Mouse (Mus musculus): ENCODE measurements at regions not wholly inside any gene's neighbourhood (a gene's known extent, or its start where the extent isn't known, plus 50 kb on each side); places are given as distances from the start of the nearest gene placed in this dataset.

DNA sequence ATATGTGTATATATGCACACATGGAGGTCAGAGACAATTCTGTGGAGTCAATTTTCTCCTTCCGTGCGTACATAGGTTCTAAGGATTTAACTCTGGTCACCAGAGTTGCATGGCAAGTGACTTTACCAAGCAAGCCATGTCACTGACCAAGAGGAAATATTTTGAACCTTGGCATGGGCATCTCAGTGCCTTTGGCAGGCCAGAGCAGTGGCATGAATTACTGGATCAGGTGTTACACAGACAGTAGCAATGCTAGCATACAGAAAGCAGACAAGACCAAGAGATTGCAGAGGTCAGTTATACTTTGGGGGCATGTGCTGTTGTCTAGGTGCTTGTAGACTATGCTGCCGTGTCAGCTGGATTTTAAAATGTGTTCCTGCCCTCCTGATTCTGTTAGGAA is 95.2 kb upstream of the Gm5148 start:
- TF ChIP-seq ZMIZ1 (IDR thresholded peaks at IDR 0.05; ENCODE audit: low read depth, low read length) (no peak), RAD21 (IDR thresholded peaks at IDR 0.05; ENCODE audit: low read depth, low read length) (no peak), NELFE (IDR thresholded peaks at IDR 0.05; ENCODE audit: low read depth, low read length) (no peak), POLR2A (IDR thresholded peaks at IDR 0.05; ENCODE audit: control insufficient read depth in 1 of 2, insufficient read depth in 1 of 2, low read depth in 1 of 2, low read length in 2 of 2, poor library complexity in 1 of 2) (no peak), UBTF (IDR thresholded peaks at IDR 0.05; ENCODE audit: borderline replicate concordance, insufficient read depth, low read depth, low read length) (no peak), MEF2A (IDR thresholded peaks at IDR 0.05; ENCODE audit: extremely low read depth, insufficient replicate concordance, low read depth, low read length, poor library complexity, severe bottlenecking) (no peak), MAZ (IDR thresholded peaks at IDR 0.05; ENCODE audit: low read depth, low read length) (no peak), ZC3H11A (IDR thresholded peaks at IDR 0.05; ENCODE audit: low read depth, low read length) (no peak)
- no peaks in the 10 kb centered on the region for H3K79me2 ChIP-seq (ENCODE audit: control insufficient read depth, insufficient read depth, low read length, poor library complexity)
- no peak overlapping the region for H3K9ac ChIP-seq (ENCODE audit: control insufficient read depth, low read depth, low read length, poor library complexity, severe bottlenecking)
- no peaks in the 10 kb centered on the region for H3K4me1 ChIP-seq (ENCODE audit: control insufficient read depth in 1 of 2, insufficient read depth in 2 of 2, low read length in 2 of 2)
- H3K27ac ChIP-seq (ENCODE audit: control insufficient read depth, low read depth, low read length) = no peak overlapping the region
- no peaks in the 10 kb centered on the region for H3K9me3 ChIP-seq (replicated peaks; ENCODE audit: insufficient read depth, low read length)
- H3K27me3 ChIP-seq (ENCODE audit: control insufficient read depth in 1 of 2, insufficient read depth in 2 of 2, low read length in 2 of 2) = no peaks in the 10 kb centered on the region
- no peaks in the 10 kb centered on the region for H3K36me3 ChIP-seq (ENCODE audit: control insufficient read depth in 1 of 2, insufficient read depth in 2 of 2, low read length in 2 of 2)
- no peak for DNase-seq (ENCODE audit: low read depth, low spot score)
- H3K4me3 ChIP-seq (ENCODE audit: control insufficient read depth in 1 of 2, insufficient read depth in 1 of 2, low read depth in 2 of 2, low read length in 2 of 2) = no peak overlapping the region

DNA sequence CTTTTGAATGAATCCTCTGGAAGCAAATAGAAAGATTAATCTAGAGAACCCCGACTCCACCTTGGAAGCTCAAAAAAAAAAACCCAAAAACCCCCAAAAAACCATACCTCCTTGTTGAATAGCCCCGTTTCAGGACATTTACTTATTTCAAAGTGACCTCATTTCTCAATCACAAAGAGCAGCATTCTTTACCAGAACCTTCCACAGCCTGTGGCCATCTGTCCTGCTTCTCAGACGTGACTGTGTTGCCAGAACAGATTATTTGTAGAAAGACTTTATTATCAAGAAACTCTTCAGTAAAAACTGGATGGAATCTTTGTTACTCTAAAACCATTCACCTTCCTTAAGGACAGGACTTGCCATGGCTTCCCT is 93.1 kb upstream of the Gm5148 start:
- TF ChIP-seq MYB (IDR thresholded peaks at IDR 0.05; ENCODE audit: low read depth, low read length) = no peak
- no peak for TF ChIP-seq MAZ (IDR thresholded peaks at IDR 0.05; ENCODE audit: low read depth, low read length)
- no peak for TF ChIP-seq RCOR1 (IDR thresholded peaks at IDR 0.05; ENCODE audit: low read depth, low read length)
- TF ChIP-seq EP300 (IDR thresholded peaks at IDR 0.05; ENCODE audit: low read depth in 1 of 2, low read length in 2 of 2) = no peak
- TF ChIP-seq ZNF384 (IDR thresholded peaks at IDR 0.05; ENCODE audit: low read depth, low read length) = no peak
- TF ChIP-seq MEF2A (IDR thresholded peaks at IDR 0.05; ENCODE audit: extremely low read depth, insufficient replicate concordance, low read depth, low read length, poor library complexity, severe bottlenecking) = no peak
- no peak for TF ChIP-seq KAT2A (conservative IDR thresholded peaks at IDR 0.05; ENCODE audit: low read depth, low read length)
- TF ChIP-seq MXI1 (IDR thresholded peaks at IDR 0.05; ENCODE audit: low read depth, low read length) = no peak
- no peak for TF ChIP-seq UBTF (IDR thresholded peaks at IDR 0.05; ENCODE audit: borderline replicate concordance, insufficient read depth, low read depth, low read length)

More for the DNA sequence above, 93.1 kb upstream of the Gm5148 start:
- no peak overlapping the region for H3K9ac ChIP-seq (ENCODE audit: control insufficient read depth, low read depth, low read length, poor library complexity, severe bottlenecking)
- H3K27ac ChIP-seq (ENCODE audit: control insufficient read depth, low read depth, low read length) = no peak overlapping the region
- H3K27me3 ChIP-seq (ENCODE audit: control insufficient read depth in 1 of 2, insufficient read depth in 2 of 2, low read length in 2 of 2) = no peaks in the 10 kb centered on the region
- no peaks in the 10 kb centered on the region for H3K4me1 ChIP-seq (ENCODE audit: control insufficient read depth in 1 of 2, insufficient read depth in 2 of 2, low read length in 2 of 2)
- H3K36me3 ChIP-seq (ENCODE audit: control insufficient read depth in 1 of 2, insufficient read depth in 2 of 2, low read length in 2 of 2) = no peaks in the 10 kb centered on the region
- H3K4me3 ChIP-seq (ENCODE audit: control insufficient read depth in 1 of 2, insufficient read depth in 1 of 2, low read depth in 2 of 2, low read length in 2 of 2) = no peak overlapping the region
- H3K79me2 ChIP-seq (ENCODE audit: control insufficient read depth, insufficient read depth, low read length, poor library complexity) = no peaks in the 10 kb centered on the region
- no peaks in the 10 kb centered on the region for H3K9me3 ChIP-seq (replicated peaks; ENCODE audit: insufficient read depth, low read length)
- no peak for DNase-seq (ENCODE audit: low read depth, low spot score)
